In genomic region chr6:117891369-117892160, GRCm38 (mm10) we compare ENCODE assay signal across 13 mouse cellular contexts. TPM values are rescaled to one million over a fixed set of nuclear protein-coding genes. Genes with fewer than 3 reads are reported as not detected.
A peak's percentile ranks its signal among the peaks of the same experiment; 100 is the strongest.
DNase-seq lines count a peak whose midpoint lies in the region; ATAC-seq lines count a peak whose summit lies in the region.
"Had no signal": no experiment of that assay in that cellular context is flagged by ENCODE, and none has a peak within 500 bp of the region (broad histone marks: within the 10 kb centered on the region; RNA-seq: fewer than 3 reads in every experiment).

No protein-coding gene starts in this region.

- H3K9ac ChIP-seq in heart, embryonic 16.5 days (ENCODE audit: low read length), result no peak overlapping the region
- H3K9ac ChIP-seq: heart, embryonic 15.5 days; liver, embryonic 14.5 days; neural tube, embryonic 12.5 days had no signal

- no peak overlapping the region for H3K4me3 ChIP-seq in heart, embryonic 16.5 days (ENCODE audit: low read length)
- H3K4me3 ChIP-seq: heart, embryonic 15.5 days; neural tube, embryonic 12.5 days had no signal

- H3K27ac ChIP-seq in heart, embryonic 16.5 days (ENCODE audit: low read length), result no peak overlapping the region
- H3K27ac ChIP-seq: heart, embryonic 15.5 days; liver, embryonic 14.5 days; neural tube, embryonic 12.5 days had no signal

- no peak for DNase-seq in heart, postnatal 4 days
- DNase-seq in cerebellum, adult 11 months, result no peak
- DNase-seq in left cerebral cortex, postnatal 4 days, result no peak
- no peak for DNase-seq in gastrocnemius, postnatal 4 days (ENCODE audit: low spot score in 2 of 2)

- 0 out of 2 replicates have a peak, but pooled peaks have one; percentile 28 for ATAC-seq in heart, embryonic 16.5 days (replicated peaks; ENCODE audit: extremely low read depth, insufficient read depth, low FRiP score)
- peak; percentile 52 for ATAC-seq in CD4-positive, CD25-positive, alpha-beta regulatory T cell, adult 4 months
- peak; percentile 86 for ATAC-seq in granulocyte monocyte progenitor cell, adult 5-6 weeks (replicated peaks; ENCODE audit: poor library complexity, severe bottlenecking)
- ATAC-seq in megakaryocyte progenitor cell, adult 5-6 weeks (replicated peaks; ENCODE audit: poor library complexity), result peak; percentile 69
- ATAC-seq: forebrain, embryonic 16.5 days had no signal

- intact Hi-C loops in left cerebral cortex, postnatal 4 days (cut with DNase I), result no loop called here

- 48% methylated on average over 14 of the region's 14 CpGs for WGBS in heart, embryonic 16.5 days

- peaks cover 4% of the 10 kb centered on the region for H3K4me1 ChIP-seq in heart, embryonic 16.5 days (ENCODE audit: control insufficient read depth, insufficient read depth, low read length)
- H3K4me1 ChIP-seq: heart, embryonic 15.5 days; neural tube, embryonic 12.5 days had no signal

- no peaks in the 10 kb centered on the region for H3K9me3 ChIP-seq in heart, embryonic 16.5 days (replicated peaks; ENCODE audit: control insufficient read depth, low read length)
- H3K9me3 ChIP-seq: heart, embryonic 15.5 days; neural tube, embryonic 12.5 days had no signal

- no peaks in the 10 kb centered on the region for H3K36me3 ChIP-seq in heart, embryonic 16.5 days (ENCODE audit: control insufficient read depth, insufficient read depth)
- H3K36me3 ChIP-seq: heart, embryonic 15.5 days; neural tube, embryonic 12.5 days had no signal

- no peaks in the 10 kb centered on the region for H3K27me3 ChIP-seq in heart, embryonic 16.5 days (ENCODE audit: control insufficient read depth, insufficient read depth, low read length)
- H3K27me3 ChIP-seq: heart, embryonic 15.5 days; neural tube, embryonic 12.5 days had no signal

- H3K4me2 ChIP-seq in heart, embryonic 16.5 days (ENCODE audit: low read depth, low read length), result no peak overlapping the region
- H3K4me2 ChIP-seq: heart, embryonic 15.5 days; neural tube, embryonic 12.5 days had no signal

RNA-seq across cellular contexts. Expression of gene Hnrnpf, which starts 8.6 kb away (rescaled TPM):
- 528 and 599 TPM in 2 replicates for polyA plus RNA-seq in heart, embryonic 16.5 days (2015; fragmentation: Nextera tagmentation; extraction: Ambion mirVana)
- total RNA-seq in heart, postnatal 4 days (2021), result 100 to 1,000 TPM; 468 to 481 TPM
- polyA plus RNA-seq in CD4-positive, CD25-positive, alpha-beta regulatory T cell, adult 4 months (2017; shearing (Covaris generic)), result 1,000 to 10,000 TPM; 1,072 to 1,239 TPM
- total RNA-seq in granulocyte monocyte progenitor cell, adult 5-6 weeks (2014; fragmentation: Nextera tagmentation), result 691 and 695 TPM in 2 replicates
- 1,315 and 1,367 TPM in 2 replicates for total RNA-seq in granulocyte monocyte progenitor cell, adult 5-6 weeks (2017)
- 679 and 683 TPM in 2 replicates for total RNA-seq in megakaryocyte progenitor cell, adult 5-6 weeks (2015)
- 1,301 and 1,452 TPM in 2 replicates for total RNA-seq in megakaryocyte progenitor cell, adult 5-6 weeks (2017)
- 100 to 1,000 TPM; 201 to 220 TPM for total RNA-seq in left cerebral cortex, postnatal 4 days (2021)
- total RNA-seq in gastrocnemius, postnatal 4 days (2021), result 100 to 1,000 TPM; 299 to 333 TPM

RNA-seq across cellular contexts. Expression of gene Zfp239, which starts 29.7 kb away (rescaled TPM):
- 2.0 and 3.0 TPM in 2 replicates for polyA plus RNA-seq in heart, embryonic 16.5 days (2015; fragmentation: Nextera tagmentation; extraction: Ambion mirVana)
- under 1 TPM; 0.38 to 0.57 TPM for total RNA-seq in heart, postnatal 4 days (2021)
- 1 to 10 TPM; 2.4 to 3.3 TPM for polyA plus RNA-seq in CD4-positive, CD25-positive, alpha-beta regulatory T cell, adult 4 months (2017; shearing (Covaris generic))
- total RNA-seq in granulocyte monocyte progenitor cell, adult 5-6 weeks (2014; fragmentation: Nextera tagmentation), result 5.5 and 9.7 TPM in 2 replicates
- 5.6 and 11.0 TPM in 2 replicates for total RNA-seq in granulocyte monocyte progenitor cell, adult 5-6 weeks (2017)
- total RNA-seq in megakaryocyte progenitor cell, adult 5-6 weeks (2015), result 4.2 and 4.7 TPM in 2 replicates
- total RNA-seq in megakaryocyte progenitor cell, adult 5-6 weeks (2017), result 2.0 and 3.3 TPM in 2 replicates
- 10 to 100 TPM; 21.3 to 22.8 TPM for total RNA-seq in left cerebral cortex, postnatal 4 days (2021)
- total RNA-seq in gastrocnemius, postnatal 4 days (2021), result 1 to 10 TPM in 1 of 2 experiments, under 1 TPM in 1; 0.80 to 1.2 TPM

RNA-seq across cellular contexts. Expression of gene Fxyd4, which starts 45.9 kb away (rescaled TPM):
- polyA plus RNA-seq in heart, embryonic 16.5 days (2015; fragmentation: Nextera tagmentation; extraction: Ambion mirVana), result 1.8 and 1.9 TPM in 2 replicates
- total RNA-seq in heart, postnatal 4 days (2021), result not detected
- 10 to 100 TPM in 1 of 2 experiments, 1 to 10 TPM in 1; 7.6 to 14.3 TPM for polyA plus RNA-seq in CD4-positive, CD25-positive, alpha-beta regulatory T cell, adult 4 months (2017; shearing (Covaris generic))
- not detected in 2 replicates for total RNA-seq in granulocyte monocyte progenitor cell, adult 5-6 weeks (2014; fragmentation: Nextera tagmentation)
- total RNA-seq in granulocyte monocyte progenitor cell, adult 5-6 weeks (2017), result not detected in 2 replicates
- total RNA-seq in megakaryocyte progenitor cell, adult 5-6 weeks (2015), result not detected in 2 replicates
- total RNA-seq in megakaryocyte progenitor cell, adult 5-6 weeks (2017), result not detected in 2 replicates
- not detected for total RNA-seq in left cerebral cortex, postnatal 4 days (2021)
- not detected for total RNA-seq in gastrocnemius, postnatal 4 days (2021)
- total RNA-seq: layer of hippocampus, adult 8-10 months had no signal
- polyA plus RNA-seq: liver, embryonic 14.5 days had no signal

RNA-seq across cellular contexts. Expression of gene Zfp637, which starts 50.6 kb away (rescaled TPM):
- polyA plus RNA-seq in heart, embryonic 16.5 days (2015; fragmentation: Nextera tagmentation; extraction: Ambion mirVana), result 66.9 and 68.9 TPM in 2 replicates
- total RNA-seq in heart, postnatal 4 days (2021), result 10 to 100 TPM; 35.4 to 37.0 TPM
- 10 to 100 TPM; 34.4 to 40.9 TPM for polyA plus RNA-seq in CD4-positive, CD25-positive, alpha-beta regulatory T cell, adult 4 months (2017; shearing (Covaris generic))
- total RNA-seq in granulocyte monocyte progenitor cell, adult 5-6 weeks (2014; fragmentation: Nextera tagmentation), result 24.8 and 34.6 TPM in 2 replicates
- 21.2 and 25.3 TPM in 2 replicates for total RNA-seq in granulocyte monocyte progenitor cell, adult 5-6 weeks (2017)
- total RNA-seq in megakaryocyte progenitor cell, adult 5-6 weeks (2015), result 35.4 and 39.7 TPM in 2 replicates
- total RNA-seq in megakaryocyte progenitor cell, adult 5-6 weeks (2017), result 27.8 and 28.1 TPM in 2 replicates
- 10 to 100 TPM; 69.2 to 70.2 TPM for total RNA-seq in left cerebral cortex, postnatal 4 days (2021)
- 10 to 100 TPM; 41.5 to 41.8 TPM for total RNA-seq in gastrocnemius, postnatal 4 days (2021)

Comparison
In these comparisons a context has a peak if more than half of its experiments do, and no peak if none do; other contexts are left out.
1. ATAC-seq: peak in every context shown above with its lines; median percentile 86 in granulocyte monocyte progenitor cell, adult 5-6 weeks; 69 in megakaryocyte progenitor cell, adult 5-6 weeks; 52 in CD4-positive, CD25-positive, alpha-beta regulatory T cell, adult 4 months; 28 in heart, embryonic 16.5 days.